Mouse (Mus musculus) heart, adult 18-20 months (tissue): ENCODE results near the gene Slc39a12. TPM values are rescaled to one million over a fixed set of nuclear protein-coding genes. Genes with fewer than 3 reads are reported as not detected.

Experiments used
- total RNA-seq, 2 experiments: library from RNA; stranded (reverse); gene quantifications; 2 replicates each; pipeline ENCODE4 v1.2.3; 2021

The Slc39a12 gene
- total RNA-seq, 2 experiments from 2014 or later = not detected

Other genes starting within 250 kb of the Slc39a12 start
- not detected for gene Tmem236, start 213.8 kb upstream of the Slc39a12 start, total RNA-seq
- gene Mrc1, start 158.9 kb upstream of the Slc39a12 start, total RNA-seq = 10 to 100 TPM; 17.0 to 19.1 TPM
- 10 to 100 TPM; 81.5 to 86.5 TPM for gene Cacnb2, start 214.8 kb downstream of the Slc39a12 start, total RNA-seq